Mouse (Mus musculus) frontal cortex, adult 2 months (tissue): ENCODE measurements at regions not wholly inside any gene's neighbourhood (a gene's known extent, or its start where the extent isn't known, plus 50 kb on each side); places are given as distances from the start of the nearest gene placed in this dataset.

Experiments used
- DNase-seq, 2 experiments: peaks; one replicate each; pipeline ENCODE4 v3.0.0; 2022; ENCODE audit warnings: low spot score in 1 of 2; ENCODE audit errors: extremely low spot score in 1 of 2

- no peak for DNase-seq
Measured at GRCm38 (mm10) chr15:57187840-57188457, 289.5 kb downstream of the Slc22a22 start.

DNA sequence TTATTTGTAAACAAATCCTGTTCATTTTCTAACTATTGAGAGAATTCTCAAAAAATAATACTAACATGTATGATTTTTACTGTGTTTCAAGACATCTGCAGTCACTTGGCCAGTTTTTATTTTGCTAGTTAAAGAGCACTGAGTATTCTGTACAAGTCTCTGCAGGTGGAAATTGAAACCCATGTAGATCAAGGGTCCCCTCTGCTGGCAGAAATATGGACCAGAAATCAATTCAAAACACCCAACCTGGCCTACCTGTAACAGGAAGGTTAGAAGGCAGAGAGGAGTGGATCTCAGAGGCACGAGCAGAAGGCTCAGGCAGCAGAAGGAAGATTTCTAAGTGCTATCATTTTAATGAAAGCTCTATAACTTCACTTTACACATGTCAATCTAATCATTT lies 298.3 kb downstream of the Slc22a22 start:
- DNase-seq: no peak

GRCm38 (mm10) chr15:57172723-57173122 lies 304.7 kb downstream of the Slc22a22 start:
- no peak for DNase-seq

DNA sequence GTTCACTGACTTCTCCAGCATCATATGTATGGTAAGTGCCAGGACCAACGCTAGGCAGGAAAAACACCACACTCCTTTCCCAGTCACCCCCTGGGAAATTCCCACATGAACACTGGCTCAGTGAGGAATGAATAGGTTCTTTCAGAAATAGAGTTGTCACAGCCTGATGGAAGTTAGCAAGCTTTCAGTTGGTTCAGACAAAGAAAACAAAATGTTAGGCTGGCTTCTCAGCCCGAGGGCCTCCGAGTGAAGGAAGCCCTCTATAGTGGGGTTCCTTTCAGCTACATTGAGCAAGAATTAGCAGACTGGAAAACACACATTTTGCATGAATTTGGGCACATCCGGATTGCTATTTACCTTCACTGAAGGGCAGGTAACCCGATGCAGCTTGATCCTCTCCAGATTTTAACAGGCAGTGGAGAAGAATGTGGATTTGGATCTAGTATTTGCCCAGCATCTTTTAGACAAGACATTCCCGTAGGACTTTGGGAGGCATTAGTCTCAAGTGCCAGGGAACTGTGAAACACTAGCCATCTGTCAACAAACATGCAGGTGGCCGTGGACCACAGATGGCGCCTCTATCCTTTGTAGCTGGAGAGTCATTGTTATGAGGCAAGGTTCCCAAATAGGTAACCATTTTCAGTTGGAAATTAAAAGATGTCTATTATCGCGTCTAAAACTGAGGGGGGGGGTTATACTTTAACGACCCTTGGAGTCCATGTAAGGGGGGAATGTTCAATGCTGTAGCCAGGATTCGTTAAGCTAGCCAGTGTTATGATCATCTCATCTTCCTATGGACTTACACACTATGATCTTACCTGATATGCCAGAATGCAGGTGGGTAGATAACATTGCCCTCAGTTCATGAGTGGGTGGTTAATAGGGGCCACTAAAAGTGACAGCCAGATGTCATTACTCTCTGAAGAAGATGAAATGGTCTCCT lies 314.8 kb downstream of the Slc22a22 start:
- DNase-seq: no peak

DNA sequence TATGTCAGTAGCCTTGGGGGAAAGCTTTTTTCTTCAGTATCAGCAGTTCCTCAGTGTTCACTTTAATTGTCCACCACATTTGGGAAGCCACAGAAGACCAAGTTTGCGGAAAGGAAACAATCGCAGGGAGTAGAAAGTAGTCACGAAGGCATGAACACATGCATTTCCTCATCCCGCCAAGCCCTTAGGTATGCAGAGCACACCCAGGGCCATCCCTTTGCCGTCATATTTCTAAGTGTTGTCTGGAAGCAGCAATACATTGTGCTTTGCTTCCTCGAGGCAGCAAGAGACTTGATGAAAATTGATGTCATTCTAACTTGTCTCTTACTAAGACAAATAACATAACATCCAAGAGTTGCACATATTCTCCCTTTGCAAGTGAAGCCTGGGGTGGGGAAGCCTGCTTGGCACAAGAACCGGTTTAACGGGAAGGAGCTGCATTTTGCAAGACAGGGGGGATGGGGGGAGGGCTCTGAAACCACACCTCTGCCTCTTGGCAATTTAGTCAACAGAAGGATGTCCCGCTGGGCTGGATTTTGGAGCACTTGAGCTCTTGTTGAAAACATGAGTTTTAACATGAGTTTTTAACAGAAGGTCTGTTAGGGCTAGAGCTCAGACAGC lies 337.2 kb downstream of the Slc22a22 start:
- no peak for DNase-seq

- DNase-seq: no peak
Measured at GRCm38 (mm10) chr15:57104711-57105110, 372.7 kb downstream of the Slc22a22 start.

GRCm38 (mm10) chr15:57097309-57097708 lies 380.1 kb downstream of the Slc22a22 start:
- DNase-seq: no peak

GRCm38 (mm10) chr15:57079806-57080205 lies 397.6 kb downstream of the Slc22a22 start:
- no peak for DNase-seq

DNA sequence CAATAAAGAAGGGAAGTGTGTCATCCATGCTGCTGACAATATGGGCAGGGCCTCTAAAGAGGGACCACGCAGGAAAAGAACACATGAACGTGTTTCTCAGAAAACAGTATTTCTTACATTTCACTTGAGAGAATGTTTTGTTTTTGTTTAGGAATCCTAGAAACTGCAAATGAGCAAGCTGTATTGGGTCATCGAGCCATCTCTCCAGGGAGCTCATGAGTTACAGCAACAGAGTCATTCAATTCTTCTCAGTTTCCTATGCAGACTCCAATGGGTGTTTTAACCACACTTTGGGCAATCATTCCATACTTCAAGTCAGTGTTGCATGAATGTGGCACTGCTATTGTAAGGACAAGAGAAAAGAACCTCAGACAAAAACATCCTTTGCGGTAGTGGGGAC lies 403.6 kb downstream of the Slc22a22 start:
- DNase-seq: no peak

DNA sequence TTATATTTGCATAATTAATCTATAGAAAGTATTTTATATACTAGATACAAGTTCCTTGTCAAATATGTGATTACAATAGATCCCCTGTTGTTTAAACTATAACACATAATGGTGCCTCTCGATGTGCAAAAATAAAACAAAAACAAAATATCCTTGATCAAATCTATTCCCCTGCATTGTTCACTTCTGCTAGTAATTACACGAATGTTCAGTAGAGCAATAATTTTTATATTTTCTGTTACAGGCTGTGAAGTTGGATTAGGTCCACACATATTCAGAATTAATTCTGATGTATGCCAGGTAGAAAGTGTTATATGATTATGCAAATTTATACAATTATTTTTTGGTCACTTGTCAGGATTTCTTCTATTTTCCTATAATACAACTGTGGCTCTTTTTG lies 415.9 kb downstream of the Slc22a22 start:
- DNase-seq: no peak

- no peak for DNase-seq
Measured at GRCm38 (mm10) chr15:57059550-57060195, 417.8 kb downstream of the Slc22a22 start.

- DNase-seq: no peak
Measured at GRCm38 (mm10) chr15:57052287-57052686, 425.1 kb downstream of the Slc22a22 start.

GRCm38 (mm10) chr15:57036806-57037566 lies 440.4 kb downstream of the Slc22a22 start:
- no peak for DNase-seq

DNA sequence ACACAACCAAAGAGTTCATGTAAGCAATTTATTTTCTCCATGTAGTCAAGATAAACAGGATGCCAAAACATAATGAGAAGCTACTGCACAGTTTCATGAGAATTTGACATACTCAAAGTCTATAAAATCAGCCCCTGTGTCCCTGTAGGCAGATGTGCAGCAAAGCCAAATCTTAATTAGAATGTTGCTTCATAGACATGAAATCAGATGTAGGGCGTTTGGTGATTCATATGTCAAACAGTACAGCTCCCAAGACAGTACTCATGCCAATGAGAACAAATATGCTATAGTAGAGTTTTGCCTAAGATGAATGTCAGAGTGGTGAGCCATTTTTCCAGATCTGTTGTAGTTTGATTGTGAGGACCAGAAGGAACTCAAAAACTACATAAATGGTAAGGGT lies 444.4 kb downstream of the Slc22a22 start:
- peak in 1 of 2 experiments; percentile 0 for DNase-seq
